Mouse (Mus musculus): Measurements from ENCODE around the gene Fam222a. TPM values are rescaled to one million over a fixed set of nuclear protein-coding genes. Genes with fewer than 3 reads are reported as not detected.
A peak's percentile ranks its signal among the peaks of the same experiment; 100 is the strongest.

Fam222a gene
- total RNA-seq, 2 experiments from 2014 or later, result 0.34 TPM; not detected in 1

- no peak for ATAC-seq (replicated peaks; ENCODE audit: poor library complexity, severe bottlenecking)
Measured at GRCm38 (mm10) chr5:114603975-114604374, 36.2 kb downstream of the Fam222a start.

GRCm38 (mm10) chr5:114604781-114605290 is 37.0 kb downstream of the Fam222a start:
- ATAC-seq (replicated peaks; ENCODE audit: poor library complexity, severe bottlenecking), result peak; percentile 65

- ATAC-seq (replicated peaks; ENCODE audit: poor library complexity, severe bottlenecking), result no peak
Measured at GRCm38 (mm10) chr5:114605981-114606380, 38.2 kb downstream of the Fam222a start.

GRCm38 (mm10) chr5:114607651-114608050 is 39.8 kb downstream of the Fam222a start:
- ATAC-seq (replicated peaks; ENCODE audit: poor library complexity, severe bottlenecking), result no peak

- ATAC-seq (replicated peaks; ENCODE audit: poor library complexity, severe bottlenecking), result peak; percentile 56; the same call in 1 of the 2 replicates
Measured at GRCm38 (mm10) chr5:114608516-114608915, 40.7 kb downstream of the Fam222a start.

GRCm38 (mm10) chr5:114611256-114611655 is 43.4 kb downstream of the Fam222a start:
- no peak for ATAC-seq (replicated peaks; ENCODE audit: poor library complexity, severe bottlenecking)

GRCm38 (mm10) chr5:114611968-114612608 is 44.3 kb downstream of the Fam222a start:
- no peak; the same call in 1 of the 2 replicates for ATAC-seq (replicated peaks; ENCODE audit: poor library complexity, severe bottlenecking)

- ATAC-seq (replicated peaks; ENCODE audit: poor library complexity, severe bottlenecking), result no peak
Measured at GRCm38 (mm10) chr5:114614863-114615262, 47.0 kb downstream of the Fam222a start.

- no peak; the same call in 1 of the 2 replicates for ATAC-seq (replicated peaks; ENCODE audit: poor library complexity, severe bottlenecking)
Measured at GRCm38 (mm10) chr5:114616336-114617061, 48.7 kb downstream of the Fam222a start.

GRCm38 (mm10) chr5:114617809-114618208 is 50.0 kb downstream of the Fam222a start:
- no peak for ATAC-seq (replicated peaks; ENCODE audit: poor library complexity, severe bottlenecking)

GRCm38 (mm10) chr5:114618851-114619250 is 51.0 kb downstream of the Fam222a start:
- no peak; the same call in 1 of the 2 replicates for ATAC-seq (replicated peaks; ENCODE audit: poor library complexity, severe bottlenecking)

GRCm38 (mm10) chr5:114620305-114620704 is 52.5 kb downstream of the Fam222a start:
- peak; percentile 81 for ATAC-seq (replicated peaks; ENCODE audit: poor library complexity, severe bottlenecking)

- peak; percentile 68 for ATAC-seq (replicated peaks; ENCODE audit: poor library complexity, severe bottlenecking)
Measured at GRCm38 (mm10) chr5:114625590-114625989, 57.8 kb downstream of the Fam222a start.

GRCm38 (mm10) chr5:114631336-114631735 is 63.5 kb downstream of the Fam222a start:
- ATAC-seq (replicated peaks; ENCODE audit: poor library complexity, severe bottlenecking), result no peak; the same call in 1 of the 2 replicates

- ATAC-seq (replicated peaks; ENCODE audit: poor library complexity, severe bottlenecking), result no peak
Measured at GRCm38 (mm10) chr5:114636091-114636490, 68.3 kb downstream of the Fam222a start.

- ATAC-seq (replicated peaks; ENCODE audit: poor library complexity, severe bottlenecking), result peak; percentile 90
Measured at GRCm38 (mm10) chr5:114638769-114639644, 71.2 kb downstream of the Fam222a start.

- no peak for ATAC-seq (replicated peaks; ENCODE audit: poor library complexity, severe bottlenecking)
Measured at GRCm38 (mm10) chr5:114639645-114639957, 71.8 kb downstream of the Fam222a start.

GRCm38 (mm10) chr5:114640809-114641208 is 73.0 kb downstream of the Fam222a start:
- ATAC-seq (replicated peaks; ENCODE audit: poor library complexity, severe bottlenecking), result no peak

- ATAC-seq (replicated peaks; ENCODE audit: poor library complexity, severe bottlenecking), result peak; percentile 40; the same call in 1 of the 2 replicates
Measured at GRCm38 (mm10) chr5:114644918-114645317, 77.1 kb downstream of the Fam222a start.

- ATAC-seq (replicated peaks; ENCODE audit: poor library complexity, severe bottlenecking), result no peak
Measured at GRCm38 (mm10) chr5:114645916-114646315, 78.1 kb downstream of the Fam222a start.

Measured in granulocyte monocyte progenitor cell, adult 5-6 weeks (primary cell).